Mouse (Mus musculus) cerebellum, postnatal 14 days (tissue): ENCODE measurements around the gene Vmn2r102.

ENCODE experiments used
- DNase-seq, 2 experiments: peaks; one replicate each; pipeline ENCODE4 v3.0.0; 2021; ENCODE audit warnings: mixed read lengths in 2 of 2

The Vmn2r102 gene

GRCm38 (mm10) chr17:19660028-19660427, at the start of gene Vmn2r102:
Vmn2r102 (plus strand) TSS chr17:19660328.
- no peak for DNase-seq

GRCm38 (mm10) chr17:19629328-19629727, 30.8 kb upstream of the Vmn2r102 start:
- no peak for DNase-seq

GRCm38 (mm10) chr17:19658447-19658846, 1.7 kb upstream of the Vmn2r102 start:
- DNase-seq, result no peak

GRCm38 (mm10) chr17:19692062-19692461, 31.9 kb downstream of the Vmn2r102 start:
- DNase-seq, result no peak
